Mouse (Mus musculus) heart, embryonic 15.5 days (tissue): Measurements from ENCODE around the gene Gm42421. TPM values are rescaled to one million over a fixed set of nuclear protein-coding genes. Genes with fewer than 3 reads are reported as not detected.
A peak's percentile ranks its signal among the peaks of the same experiment; 100 is the strongest.

Experiments
- ATAC-seq: fragments of 200-750 bp; cut with Nextera tagmentation; replicated peaks from 2 replicates; pipeline ENCODE4 v1.8.0; 2017; ENCODE audit warnings: low read depth, moderate TSS enrichment; ENCODE audit not compliant: insufficient number of reproducible peaks, insufficient read depth, low FRiP score
- H3K27ac ChIP-seq: fragments of 300-500 bp; sonication (generic); 2 replicates; pipeline ENCODE4 v1.5.1; 2015; ENCODE audit warnings: mild to moderate bottlenecking, inconsistent platforms
- H3K27me3 ChIP-seq: fragments of 300-500 bp; sonication (generic); 2 replicates; pipeline ENCODE4 v1.6.1; 2015; ENCODE audit warnings: inconsistent platforms
- H3K36me3 ChIP-seq: fragments of 300-500 bp; sonication (generic); 2 replicates; pipeline ENCODE4 v1.6.1; 2015; ENCODE audit warnings: mild to moderate bottlenecking, inconsistent platforms
- H3K4me1 ChIP-seq: fragments of 300-500 bp; sonication (generic); replicated peaks from 2 replicates; pipeline ENCODE4 v1.6.1; 2015; ENCODE audit warnings: inconsistent platforms
- H3K4me2 ChIP-seq: fragments of 300-500 bp; sonication (generic); 2 replicates; pipeline ENCODE4 v1.6.1; 2015; ENCODE audit warnings: inconsistent platforms, mild to moderate bottlenecking, moderate library complexity
- H3K4me3 ChIP-seq: fragments of 300-500 bp; sonication (generic); 2 replicates; pipeline ENCODE4 v1.5.1; 2015; ENCODE audit warnings: mild to moderate bottlenecking, inconsistent platforms
- H3K9ac ChIP-seq: fragments of 300-500 bp; sonication (generic); 2 replicates; pipeline ENCODE4 v1.6.1; 2015; ENCODE audit warnings: mild to moderate bottlenecking, inconsistent platforms
- H3K9me3 ChIP-seq: fragments of 300-500 bp; sonication (generic); replicated peaks from 2 replicates; pipeline ENCODE4 v1.6.1; 2016; ENCODE audit warnings: inconsistent platforms
- WGBS: fragments of 180-500 bp; shearing (Covaris S2); methylation state at CpG from one replicate; pipeline ENCODE4 v1.1.7; 2015; ENCODE audit warnings: mixed read lengths; 5-methylcytosine and 5-hydroxymethylcytosine counted together
- polyA plus RNA-seq: library from polyadenylated mRNA; unstranded; fragments of >200 nt; fragmentation: Nextera tagmentation; extraction: Ambion mirVana; gene quantifications from 2 replicates; pipeline ENCODE4 v1.2.1, GENCODE M21; 2015

Gene Gm42421
- polyA plus RNA-seq, 1 experiment from 2014 or later, result 0.43 TPM

GRCm38 (mm10) chr5:143975631-143975933 lies 47.6 kb downstream of the Gm42421 start:
- Histone ChIP-seq H3K4me2 (no peak overlapping the region), H3K9me3 (no peaks in the 10 kb centered on the region), H3K4me1 (no peaks in the 10 kb centered on the region), H3K9ac (no peak overlapping the region), H3K27ac (no peak overlapping the region), H3K27me3 (0 out of 2 replicates have a peak, but pooled peaks cover 3% of the 10 kb centered on the region), H3K36me3 (no peaks in the 10 kb centered on the region), H3K4me3 (no peak overlapping the region)
- WGBS, result 51% methylated on average over 2 of the region's 2 CpGs
- 0 out of 2 replicates have a peak, but pooled peaks have one; percentile 7 for ATAC-seq

GRCm38 (mm10) chr5:143976232-143976631 lies 48.3 kb downstream of the Gm42421 start:
- no peak overlapping the region for H3K4me2 ChIP-seq
- no peaks in the 10 kb centered on the region for H3K36me3 ChIP-seq
- H3K27me3 ChIP-seq, result 0 out of 2 replicates have a peak, but pooled peaks cover 3% of the 10 kb centered on the region
- no peaks in the 10 kb centered on the region for H3K9me3 ChIP-seq
- H3K27ac ChIP-seq, result no peak overlapping the region
- no peak overlapping the region for H3K4me3 ChIP-seq
- peaks cover 3% of the 10 kb centered on the region; the same call in 1 of the 2 replicates for H3K4me1 ChIP-seq
- ATAC-seq, result no peak
- 85% methylated on average over 11 of the region's 11 CpGs for WGBS
- H3K9ac ChIP-seq, result no peak overlapping the region

- H3K27me3 ChIP-seq, result 0 out of 2 replicates have a peak, but pooled peaks cover 3% of the 10 kb centered on the region
- H3K4me1 ChIP-seq, result peaks cover 3% of the 10 kb centered on the region; the same call in 1 of the 2 replicates
- H3K36me3 ChIP-seq, result no peaks in the 10 kb centered on the region
- H3K9ac ChIP-seq, result no peak overlapping the region
- no peak overlapping the region for H3K27ac ChIP-seq
- ATAC-seq, result no peak
- 61% methylated on average over 16 of the region's 16 CpGs for WGBS
- no peak overlapping the region for H3K4me2 ChIP-seq
- no peak overlapping the region for H3K4me3 ChIP-seq
- no peaks in the 10 kb centered on the region for H3K9me3 ChIP-seq
Observed at GRCm38 (mm10) chr5:143976726-143977431, 48.9 kb downstream of the Gm42421 start.

GRCm38 (mm10) chr5:143980858-143981257 lies 52.9 kb downstream of the Gm42421 start:
- Histone ChIP-seq H3K27me3 (0 out of 2 replicates have a peak, but pooled peaks cover 3% of the 10 kb centered on the region), H3K4me1 (peaks cover 3% of the 10 kb centered on the region; the same call in 1 of the 2 replicates), H3K4me3 (no peak overlapping the region), H3K9me3 (no peaks in the 10 kb centered on the region), H3K4me2 (no peak overlapping the region), H3K9ac (no peak overlapping the region), H3K27ac (no peak overlapping the region), H3K36me3 (peaks cover 4% of the 10 kb centered on the region; the same call in 1 of the 2 replicates)
- 27% methylated on average over 9 of the region's 9 CpGs for WGBS
- no peak for ATAC-seq

- no peaks in the 10 kb centered on the region for H3K27me3 ChIP-seq
- no peak for ATAC-seq
- H3K4me3 ChIP-seq, result no peak overlapping the region
- H3K36me3 ChIP-seq, result peaks cover 11% of the 10 kb centered on the region; the same call in 1 of the 2 replicates
- no peaks in the 10 kb centered on the region for H3K9me3 ChIP-seq
- no peak overlapping the region for H3K27ac ChIP-seq
- whole genome bisulfite sequencing, result 59% methylated on average over 2 of the region's 2 CpGs
- H3K4me1 ChIP-seq, result peaks cover 3% of the 10 kb centered on the region; the same call in 1 of the 2 replicates
- H3K9ac ChIP-seq, result no peak overlapping the region
- no peak overlapping the region for H3K4me2 ChIP-seq
Observed at GRCm38 (mm10) chr5:143982361-143982760, 54.4 kb downstream of the Gm42421 start.

- no peaks in the 10 kb centered on the region for H3K9me3 ChIP-seq
- H3K4me1 ChIP-seq, result peaks cover 3% of the 10 kb centered on the region; the same call in 1 of the 2 replicates
- H3K27me3 ChIP-seq, result no peaks in the 10 kb centered on the region
- H3K4me2 ChIP-seq, result no peak overlapping the region
- no peak for ATAC-seq
- no peak overlapping the region for H3K27ac ChIP-seq
- 82% methylated on average over 7 of the region's 7 CpGs for WGBS
- H3K9ac ChIP-seq, result no peak overlapping the region
- H3K4me3 ChIP-seq, result no peak overlapping the region
- peaks cover 39% of the 10 kb centered on the region for H3K36me3 ChIP-seq
Observed at GRCm38 (mm10) chr5:143985381-143985780, 57.4 kb downstream of the Gm42421 start.

Other genes with a start within 250 kb of the Gm42421 start
- 10.3 and 12.9 TPM in 2 replicates for gene Usp42, start 195.9 kb upstream of the Gm42421 start, polyA plus RNA-seq
- gene Eif2ak1, start 110.4 kb upstream of the Gm42421 start, polyA plus RNA-seq, result 22.9 and 27.3 TPM in 2 replicates
- 0.11 and 0.33 TPM in 2 replicates for gene Ankrd61, start 30.5 kb upstream of the Gm42421 start, polyA plus RNA-seq
- gene Aimp2, start 18.3 kb upstream of the Gm42421 start, polyA plus RNA-seq, result 78.7 and 81.1 TPM in 2 replicates
- 15.5 and 18.9 TPM in 2 replicates for gene Pms2, start 18.2 kb upstream of the Gm42421 start, polyA plus RNA-seq
- 0.63 and 0.74 TPM in 2 replicates for gene Rsph10b, start 4.9 kb downstream of the Gm42421 start, polyA plus RNA-seq
- gene Ccz1, start 86.7 kb downstream of the Gm42421 start, polyA plus RNA-seq, result 46.1 and 48.8 TPM in 2 replicates
- gene Ocm, start 98.5 kb downstream of the Gm42421 start, polyA plus RNA-seq, result not detected in 2 replicates
- gene Lmtk2, start 172.3 kb downstream of the Gm42421 start, polyA plus RNA-seq, result 3.1 and 4.3 TPM in 2 replicates